Mouse (Mus musculus) myocyte (in vitro differentiated cells): Measurements from ENCODE around the gene Rnf145. TPM values are rescaled to one million over a fixed set of nuclear protein-coding genes. Genes with fewer than 3 reads are reported as not detected.

Source experiments
- H3K27me3 ChIP-seq: one replicate; pipeline ENCODE4 v1.6.1; 2011; ENCODE audit not compliant: control insufficient read depth, insufficient read depth, insufficient read length
- H3K36me3 ChIP-seq: one replicate; pipeline ENCODE4 v1.6.1; 2011; ENCODE audit not compliant: control insufficient read depth, insufficient read depth
- H3K4me2 ChIP-seq: one replicate; pipeline ENCODE4 v1.6.1; 2011; ENCODE audit warnings: low read depth, control low read depth
- H3K4me3 ChIP-seq: one replicate; pipeline ENCODE4 v1.5.1; 2011; ENCODE audit warnings: mild to moderate bottlenecking, control low read depth, moderate library complexity
- H3K79me2 ChIP-seq: one replicate; pipeline ENCODE4 v1.6.1; 2011; ENCODE audit not compliant: control insufficient read depth, insufficient read depth
- H3ac ChIP-seq: one replicate; pipeline ENCODE4 v1.6.1; 2011; ENCODE audit not compliant: control insufficient read depth, insufficient read length
- CEBPB ChIP-seq: IDR thresholded peaks from 2 replicates; pipeline ENCODE4 v1.6.1; 2011; ENCODE audit warnings: mild to moderate bottlenecking, moderate library complexity; ENCODE audit not compliant: poor library complexity, insufficient read depth, severe bottlenecking
- E2F4 ChIP-seq: IDR thresholded peaks from one replicate; pipeline ENCODE4 v1.6.1; 2011; ENCODE audit warnings: mild to moderate bottlenecking, control low read depth, moderate library complexity; ENCODE audit not compliant: insufficient read depth
- MAX ChIP-seq: IDR thresholded peaks from one replicate; pipeline ENCODE4 v1.6.1; 2011; ENCODE audit warnings: low read depth, mild to moderate bottlenecking, control low read depth
- MYOD1 ChIP-seq, 3 experiments: IDR thresholded peaks; one replicate each; pipeline ENCODE4 v1.6.1; 2011; ENCODE audit warnings: control low read depth in 2 of 3, low read depth in 2 of 3, mild to moderate bottlenecking in 2 of 3, moderate library complexity in 1 of 3; ENCODE audit not compliant: insufficient read length in 2 of 3, control insufficient read depth in 1 of 3
- MYOG ChIP-seq, 3 experiments: IDR thresholded peaks; one replicate each; pipeline ENCODE4 v1.6.1; 2011; ENCODE audit warnings: control low read depth in 2 of 3, low read depth in 2 of 3, mild to moderate bottlenecking in 2 of 3; ENCODE audit not compliant: insufficient read length in 2 of 3, control insufficient read depth in 1 of 3, insufficient read depth in 1 of 3
- POLR2A ChIP-seq: IDR thresholded peaks from one replicate; pipeline ENCODE4 v1.6.1; 2011; ENCODE audit warnings: low read depth, mild to moderate bottlenecking, control low read depth, moderate library complexity; ENCODE audit not compliant: insufficient read length
- POLR2AphosphoS2 ChIP-seq: IDR thresholded peaks from one replicate; pipeline ENCODE4 v1.6.1; 2011; ENCODE audit warnings: low read depth, control low read depth; ENCODE audit not compliant: insufficient read length
- SRF ChIP-seq: IDR thresholded peaks from one replicate; pipeline ENCODE4 v1.6.1; 2011; ENCODE audit warnings: low read depth; ENCODE audit not compliant: control insufficient read depth, insufficient read length
- TCF12 ChIP-seq: IDR thresholded peaks from one replicate; pipeline ENCODE4 v1.6.1; 2011; ENCODE audit warnings: mild to moderate bottlenecking, control low read depth; ENCODE audit not compliant: poor library complexity, insufficient read depth, severe bottlenecking
- TCF3 ChIP-seq: IDR thresholded peaks from one replicate; pipeline ENCODE4 v1.6.1; 2011; ENCODE audit warnings: low read depth, control low read depth; ENCODE audit not compliant: insufficient read length
- USF1 ChIP-seq: IDR thresholded peaks from one replicate; pipeline ENCODE4 v1.6.1; 2011; ENCODE audit warnings: low read depth, mild to moderate bottlenecking, control low read depth, moderate library complexity
- polyA plus RNA-seq: library from polyadenylated mRNA; unstranded; fragments of >200 nt; fragmentation: generic; extraction: Trizol; gene quantifications from one replicate; pipeline ENCODE4 v1.2.1, GENCODE M21; 2012; ENCODE audit warnings: missing spikeins

The Rnf145 gene
- polyA plus RNA-seq, 1 experiment: 63.6 TPM

- Histone ChIP-seq H3K4me2 (no peak overlapping the region), H3K36me3 (peaks cover 9% of the 10 kb centered on the region), H3ac (no peak overlapping the region), H3K4me3 (no peak overlapping the region), H3K27me3 (no peaks in the 10 kb centered on the region), H3K79me2 (peaks cover 22% of the 10 kb centered on the region)
- no peak for TF ChIP-seq SRF
- no peak for TF ChIP-seq TCF12
- TF ChIP-seq MAX: no peak
- TF ChIP-seq USF1: no peak
These were observed 18.6 kb downstream of the Rnf145 start for GRCm38 (mm10) chr11:44537403-44537802.

- H3ac ChIP-seq: no peak overlapping the region
- no peak overlapping the region for H3K4me3 ChIP-seq
- TF ChIP-seq SRF: no peak
- no peak for TF ChIP-seq POLR2AphosphoS2
- TF ChIP-seq MAX: no peak
- no peak for TF ChIP-seq TCF3
- H3K36me3 ChIP-seq: peaks cover 10% of the 10 kb centered on the region
- H3K79me2 ChIP-seq: peaks cover 22% of the 10 kb centered on the region
- H3K4me2 ChIP-seq: peak overlapping the region; percentile 24
- no peaks in the 10 kb centered on the region for H3K27me3 ChIP-seq
These were observed 19.3 kb downstream of the Rnf145 start for GRCm38 (mm10) chr11:44538101-44538500.

- Histone ChIP-seq H3K4me3 (no peak overlapping the region), H3K36me3 (peaks cover 7% of the 10 kb centered on the region), H3K27me3 (no peaks in the 10 kb centered on the region), H3ac (no peak overlapping the region), H3K79me2 (peaks cover 22% of the 10 kb centered on the region), H3K4me2 (peak overlapping the region; percentile 24)
- TF ChIP-seq MYOD1 (IDR thresholded peaks at IDR 0.05; ENCODE audit: control insufficient read depth in 1 of 3, insufficient read length in 2 of 3, low read depth in 2 of 3) (no peak), TCF3 (no peak), MYOG (IDR thresholded peaks at IDR 0.05; ENCODE audit: control insufficient read depth in 1 of 3, insufficient read depth in 1 of 3, insufficient read length in 2 of 3, low read depth in 2 of 3) (no peak), E2F4 (no peak), SRF (no peak)
These were observed 19.9 kb downstream of the Rnf145 start for GRCm38 (mm10) chr11:44538501-44539290.

- no peaks in the 10 kb centered on the region for H3K27me3 ChIP-seq
- no peak overlapping the region for H3K4me3 ChIP-seq
- no peak overlapping the region for H3ac ChIP-seq
- H3K79me2 ChIP-seq: peaks cover 22% of the 10 kb centered on the region
- H3K4me2 ChIP-seq: no peak overlapping the region
- no peak for TF ChIP-seq POLR2A
- TF ChIP-seq TCF3: no peak
- TF ChIP-seq CEBPB: no peak
- no peak for TF ChIP-seq MYOG (IDR thresholded peaks at IDR 0.05; ENCODE audit: control insufficient read depth in 1 of 3, insufficient read depth in 1 of 3, insufficient read length in 2 of 3, low read depth in 2 of 3)
- TF ChIP-seq USF1: no peak
- no peak for TF ChIP-seq MYOD1 (IDR thresholded peaks at IDR 0.05; ENCODE audit: control insufficient read depth in 1 of 3, insufficient read length in 2 of 3, low read depth in 2 of 3)
- no peak for TF ChIP-seq E2F4
- H3K36me3 ChIP-seq: peaks cover 11% of the 10 kb centered on the region
These were observed 20.6 kb downstream of the Rnf145 start for GRCm38 (mm10) chr11:44539291-44539930.

- H3K4me2 ChIP-seq: no peak overlapping the region
- TF ChIP-seq MYOD1 (IDR thresholded peaks at IDR 0.05; ENCODE audit: control insufficient read depth in 1 of 3, insufficient read length in 2 of 3, low read depth in 2 of 3) (no peak), TCF12 (no peak), E2F4 (no peak), TCF3 (no peak)
These were observed 21.5 kb downstream of the Rnf145 start for GRCm38 (mm10) chr11:44540243-44540642.

GRCm38 (mm10) chr11:44541280-44541679, 22.5 kb downstream of the Rnf145 start:
- H3K79me2 ChIP-seq: peaks cover 18% of the 10 kb centered on the region
- no peak for TF ChIP-seq TCF12
- TF ChIP-seq POLR2AphosphoS2: no peak
- H3K4me3 ChIP-seq: no peak overlapping the region
- H3K27me3 ChIP-seq: no peaks in the 10 kb centered on the region
- no peak overlapping the region for H3ac ChIP-seq
- H3K36me3 ChIP-seq: peaks cover 13% of the 10 kb centered on the region
- H3K4me2 ChIP-seq: no peak overlapping the region

More at GRCm38 (mm10) chr11:44540243-44540642, 21.5 kb downstream of the Rnf145 start:
- no peak overlapping the region for H3K4me3 ChIP-seq
- H3K79me2 ChIP-seq: peaks cover 22% of the 10 kb centered on the region
- H3K27me3 ChIP-seq: no peaks in the 10 kb centered on the region
- peaks cover 13% of the 10 kb centered on the region for H3K36me3 ChIP-seq
- H3ac ChIP-seq: no peak overlapping the region
